Mouse (Mus musculus): ENCODE data around the gene Rxfp2. TPM values are rescaled to one million over a fixed set of nuclear protein-coding genes. Genes with fewer than 3 reads are reported as not detected.

Rxfp2 gene
- total RNA-seq, 2 experiments from 2014 or later = 0.22 TPM; not detected in 1

DNA sequence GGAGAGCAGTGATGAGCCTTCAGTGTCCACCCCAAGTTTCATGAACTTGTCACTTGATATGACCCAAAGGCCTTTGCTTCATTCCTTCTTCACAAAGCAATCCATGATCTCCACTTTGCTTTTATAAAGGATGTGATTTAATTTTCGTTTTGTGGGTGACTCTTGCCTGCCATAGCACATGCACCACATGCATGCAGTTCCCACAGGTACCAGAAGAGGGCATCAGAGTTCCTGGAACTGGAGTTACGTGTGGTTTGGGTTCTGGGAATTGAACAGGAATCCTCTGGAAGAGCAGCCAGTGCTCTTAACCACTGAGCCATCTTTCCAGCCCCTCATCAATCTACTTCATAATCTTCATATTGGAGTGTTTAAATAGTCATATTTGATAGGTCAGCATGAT lies 26.1 kb downstream of the Rxfp2 start:
- DNase-seq = no peak

DNA sequence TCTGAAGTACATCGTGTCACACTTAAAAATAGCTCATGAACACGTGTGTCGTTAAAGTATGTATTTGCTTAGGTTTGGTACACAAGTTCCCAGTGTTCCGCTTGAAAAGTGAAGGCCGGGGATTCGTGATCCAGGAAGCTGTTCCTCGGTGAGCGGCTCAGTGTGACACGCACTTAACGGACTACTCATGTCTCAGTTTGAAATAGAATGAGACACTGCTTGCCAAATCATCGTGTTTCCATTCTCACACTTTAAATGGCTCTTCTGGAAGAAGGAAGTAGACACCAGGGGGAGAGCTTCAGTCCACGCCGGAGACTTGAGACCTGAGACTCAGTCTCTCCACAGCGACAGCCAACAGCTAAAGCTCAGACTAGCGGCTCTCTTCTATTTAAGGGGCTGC lies 28.0 kb downstream of the Rxfp2 start:
- DNase-seq = no peak

DNA sequence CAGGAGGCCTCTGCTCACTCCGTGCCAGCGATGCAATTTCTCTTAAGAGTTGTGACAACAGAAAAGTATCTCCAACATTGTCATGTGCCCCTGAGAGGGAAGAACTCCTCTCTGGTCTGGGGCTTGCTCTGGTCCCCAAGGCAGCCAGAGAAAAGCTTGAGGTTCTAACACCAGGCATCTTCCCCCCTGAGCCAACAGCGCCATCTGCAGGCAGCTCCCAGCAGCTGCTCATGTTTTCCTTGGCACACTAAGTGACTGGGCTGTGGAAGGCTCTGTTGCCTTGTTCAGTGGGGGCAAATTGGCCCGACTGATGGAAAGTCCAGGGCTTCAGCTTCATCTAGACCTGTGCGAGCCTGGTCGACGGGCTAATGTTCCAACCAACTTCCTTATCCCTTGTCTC lies 31.5 kb downstream of the Rxfp2 start:
- peak; percentile 28 to 30 for DNase-seq

DNA sequence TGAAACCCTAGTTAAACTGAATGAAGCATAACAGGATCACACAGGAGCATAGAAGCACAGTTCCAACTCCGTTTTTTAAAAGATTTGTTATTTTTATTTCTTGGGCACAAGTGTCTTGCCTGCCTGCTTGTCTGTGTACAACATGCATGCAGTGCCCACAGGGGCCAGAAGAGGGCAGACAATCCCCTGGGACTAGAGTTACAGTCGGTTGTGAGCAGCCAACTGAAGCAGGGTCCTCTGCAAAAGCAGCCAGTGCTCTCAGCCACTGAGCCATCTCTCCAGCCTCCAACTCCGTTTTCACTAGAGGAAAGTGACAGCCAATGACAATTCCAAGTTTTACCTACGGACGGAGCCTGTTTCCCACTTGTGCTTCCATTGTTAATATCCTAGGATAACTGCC lies 33.4 kb downstream of the Rxfp2 start:
- DNase-seq = no peak

DNA sequence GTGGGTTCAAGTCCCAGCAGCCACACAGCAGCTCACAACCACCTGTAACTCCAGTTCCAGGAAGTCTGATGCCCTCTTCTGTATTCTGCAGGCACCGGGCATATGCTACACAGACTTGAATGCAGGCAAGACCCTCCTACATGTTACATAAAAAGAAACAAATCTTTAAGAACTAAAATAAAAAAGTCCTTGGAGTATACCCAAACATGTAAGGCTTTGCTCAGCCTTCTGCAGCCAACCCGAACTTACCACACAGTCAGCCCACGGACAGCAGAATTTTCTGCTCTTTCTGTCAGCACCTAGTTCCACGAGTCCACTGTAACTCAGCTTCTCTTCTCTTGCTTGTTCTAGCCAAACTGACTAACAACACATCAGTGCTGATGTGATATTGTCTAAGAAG lies 34.8 kb downstream of the Rxfp2 start:
- no peak for DNase-seq

DNA sequence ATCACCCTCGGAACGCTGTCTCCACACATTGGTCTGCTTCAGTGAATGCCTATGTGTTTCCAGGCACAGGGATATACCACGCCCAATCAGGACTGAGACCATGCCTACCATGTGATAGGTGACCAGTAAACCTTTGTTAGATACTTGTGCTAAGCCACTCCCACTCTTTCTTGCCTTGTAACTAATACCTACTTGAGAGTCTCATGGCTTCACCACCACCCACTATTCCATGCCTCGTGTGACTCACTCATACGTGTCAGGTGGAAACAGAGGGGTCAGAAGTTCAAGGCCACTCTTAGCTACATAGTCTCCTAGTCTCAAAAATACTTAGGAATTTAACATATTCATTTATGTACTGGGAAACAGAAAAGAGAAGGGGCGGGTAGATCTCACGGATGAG lies 35.5 kb downstream of the Rxfp2 start:
- DNase-seq = no peak

DNA sequence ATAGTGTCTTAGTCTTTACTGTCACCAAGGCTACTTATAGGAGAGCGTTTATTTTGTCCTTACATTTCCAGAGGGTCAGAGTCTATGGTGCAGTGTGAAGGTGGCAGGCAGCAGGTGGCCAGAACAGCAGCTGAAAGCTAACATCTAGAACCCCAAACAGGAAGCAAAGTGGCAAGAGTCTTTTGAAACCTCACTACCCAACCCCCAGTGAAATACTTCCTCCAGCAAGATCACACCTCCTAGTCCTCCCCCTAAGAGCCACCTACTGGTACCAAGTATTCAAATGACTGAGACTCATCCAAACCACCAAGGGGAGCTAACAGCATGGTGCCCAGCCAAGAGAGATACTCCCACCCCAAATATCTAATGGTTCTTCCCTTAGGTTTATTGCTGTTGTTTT lies 36.8 kb downstream of the Rxfp2 start:
- DNase-seq = no peak

DNA sequence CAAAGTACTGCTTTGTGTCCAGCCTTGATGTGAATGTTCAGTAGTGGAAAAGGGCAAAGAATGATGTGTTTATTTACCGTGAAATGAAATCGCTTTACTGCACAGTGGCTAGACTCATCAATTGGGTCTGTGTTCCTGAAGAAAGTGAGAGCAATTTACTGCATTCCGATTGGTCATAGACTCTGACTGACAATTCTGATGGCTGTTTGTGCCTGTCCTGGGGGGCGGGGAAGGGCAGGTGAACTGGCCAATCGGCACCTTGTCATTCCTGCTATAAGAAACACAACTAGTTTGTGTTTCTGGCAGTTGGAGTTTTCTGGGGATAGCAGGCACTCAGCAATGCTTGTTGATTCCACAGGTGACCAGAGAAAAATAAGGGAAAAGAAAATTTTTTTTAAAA lies 37.6 kb downstream of the Rxfp2 start:
- no peak for DNase-seq

DNA sequence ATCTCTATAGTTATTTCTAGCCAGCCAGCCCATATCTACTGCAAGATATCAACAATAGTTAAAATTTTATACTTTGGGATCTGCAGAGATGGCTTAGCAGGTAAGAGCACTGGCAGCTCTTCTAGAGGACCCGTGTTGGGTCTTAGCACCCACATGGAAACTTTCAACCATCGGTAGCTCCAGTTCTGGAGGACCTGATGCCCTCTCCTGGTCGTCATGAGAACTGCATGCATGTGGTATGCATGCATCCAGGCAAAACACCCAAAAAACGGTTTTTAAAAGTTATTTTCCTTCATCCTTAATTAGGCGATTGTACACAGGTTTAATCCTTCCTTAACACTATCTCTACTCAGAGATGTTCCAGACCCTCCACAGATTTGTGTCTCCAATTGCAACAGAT lies 40.4 kb downstream of the Rxfp2 start:
- no peak for DNase-seq

DNA sequence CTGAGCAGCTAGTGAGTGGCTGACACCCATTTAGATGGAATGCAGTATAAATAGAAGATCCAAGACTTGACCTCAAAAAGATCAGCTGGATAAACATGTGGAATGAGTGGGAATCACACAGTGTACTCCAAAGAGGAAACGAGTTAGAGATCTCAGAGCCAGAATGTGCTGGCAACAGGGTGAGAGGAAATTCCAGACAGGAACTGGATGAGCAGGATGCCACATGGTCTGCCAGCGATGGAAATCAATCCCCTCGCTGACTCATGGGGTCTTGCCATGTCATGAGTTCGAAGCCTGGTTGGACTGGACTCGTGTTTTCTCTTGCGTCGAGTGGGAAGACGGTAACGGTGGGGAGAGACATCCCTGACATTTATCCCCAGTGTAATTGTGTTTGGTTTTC lies 41.0 kb downstream of the Rxfp2 start:
- no peak for DNase-seq

DNA sequence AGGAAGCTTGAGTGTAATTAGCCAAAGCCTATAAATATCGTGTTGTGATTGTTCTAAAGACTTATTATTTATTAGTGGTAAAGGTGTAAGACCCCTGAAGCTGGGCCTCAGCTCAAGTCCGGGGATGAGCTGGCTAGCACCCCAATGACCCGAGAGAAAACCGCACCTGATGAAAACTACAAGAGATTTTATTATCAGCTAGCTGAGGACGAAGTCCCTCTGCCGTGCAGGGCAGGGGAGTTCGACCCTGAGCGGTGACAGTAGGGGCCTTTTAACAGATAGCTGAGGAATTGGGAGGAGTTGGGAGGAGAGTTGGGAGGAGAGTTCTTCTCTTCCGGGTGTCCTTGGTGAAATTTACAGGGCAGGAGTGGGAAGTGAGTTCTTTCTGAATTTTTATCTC lies 42.6 kb downstream of the Rxfp2 start:
- no peak for DNase-seq

DNA sequence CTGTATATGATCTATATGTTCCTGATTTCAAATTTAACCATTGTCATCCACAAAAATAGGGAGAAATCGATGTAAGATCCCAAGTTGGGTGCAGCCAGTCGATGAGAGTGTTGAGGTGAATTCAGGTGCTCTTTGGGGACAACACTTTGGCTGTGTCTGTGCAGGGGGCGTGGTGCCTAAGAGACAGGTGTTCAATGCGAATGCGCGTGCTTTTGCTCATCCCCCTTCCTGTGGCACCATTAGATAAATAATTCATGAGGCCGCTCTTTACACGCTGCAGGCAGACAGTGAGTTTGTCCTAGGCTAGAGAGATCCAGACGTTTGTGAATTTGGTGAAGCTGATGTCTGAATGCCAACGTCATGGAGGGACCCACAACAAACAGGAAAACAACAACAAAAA lies 45.8 kb downstream of the Rxfp2 start:
- DNase-seq = no peak

DNA sequence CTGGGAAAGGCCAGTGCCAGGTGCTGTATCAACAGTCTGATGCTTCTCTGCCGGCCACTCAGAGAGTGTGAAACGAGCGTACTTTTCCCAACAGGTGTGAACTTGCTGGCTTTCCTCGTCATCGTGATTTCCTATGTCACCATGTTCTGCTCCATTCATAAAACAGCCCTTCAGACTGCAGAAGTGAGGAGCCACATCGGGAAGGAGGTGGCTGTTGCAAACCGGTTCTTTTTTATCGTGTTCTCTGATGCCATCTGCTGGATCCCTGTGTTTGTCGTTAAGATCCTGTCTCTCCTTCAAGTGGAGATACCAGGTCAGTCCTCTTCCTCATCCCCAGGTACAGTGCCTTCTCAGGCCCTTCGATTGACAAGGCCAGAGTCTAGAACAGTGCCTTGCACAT lies 51.6 kb downstream of the Rxfp2 start:
- DNase-seq = peak; percentile 34 to 43

DNA sequence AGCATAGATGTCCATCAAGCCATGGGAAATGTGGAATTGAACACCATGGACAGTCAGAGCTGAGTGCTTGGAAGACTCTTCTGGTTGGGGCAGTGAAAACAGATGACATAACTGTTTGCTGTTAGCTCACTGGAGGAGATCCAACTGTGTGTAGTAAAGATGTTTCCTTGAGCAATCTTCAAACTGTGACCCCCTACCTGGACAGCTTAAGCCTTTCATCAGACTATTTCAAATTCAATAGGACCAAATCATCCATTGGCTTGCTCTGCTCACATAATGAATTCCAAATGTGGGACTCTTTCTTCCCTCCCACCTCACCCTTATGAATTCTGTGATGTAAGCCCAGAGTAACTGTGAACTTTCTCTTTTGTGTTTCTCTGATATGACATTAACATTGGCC lies 53.3 kb downstream of the Rxfp2 start:
- DNase-seq = no peak

DNA sequence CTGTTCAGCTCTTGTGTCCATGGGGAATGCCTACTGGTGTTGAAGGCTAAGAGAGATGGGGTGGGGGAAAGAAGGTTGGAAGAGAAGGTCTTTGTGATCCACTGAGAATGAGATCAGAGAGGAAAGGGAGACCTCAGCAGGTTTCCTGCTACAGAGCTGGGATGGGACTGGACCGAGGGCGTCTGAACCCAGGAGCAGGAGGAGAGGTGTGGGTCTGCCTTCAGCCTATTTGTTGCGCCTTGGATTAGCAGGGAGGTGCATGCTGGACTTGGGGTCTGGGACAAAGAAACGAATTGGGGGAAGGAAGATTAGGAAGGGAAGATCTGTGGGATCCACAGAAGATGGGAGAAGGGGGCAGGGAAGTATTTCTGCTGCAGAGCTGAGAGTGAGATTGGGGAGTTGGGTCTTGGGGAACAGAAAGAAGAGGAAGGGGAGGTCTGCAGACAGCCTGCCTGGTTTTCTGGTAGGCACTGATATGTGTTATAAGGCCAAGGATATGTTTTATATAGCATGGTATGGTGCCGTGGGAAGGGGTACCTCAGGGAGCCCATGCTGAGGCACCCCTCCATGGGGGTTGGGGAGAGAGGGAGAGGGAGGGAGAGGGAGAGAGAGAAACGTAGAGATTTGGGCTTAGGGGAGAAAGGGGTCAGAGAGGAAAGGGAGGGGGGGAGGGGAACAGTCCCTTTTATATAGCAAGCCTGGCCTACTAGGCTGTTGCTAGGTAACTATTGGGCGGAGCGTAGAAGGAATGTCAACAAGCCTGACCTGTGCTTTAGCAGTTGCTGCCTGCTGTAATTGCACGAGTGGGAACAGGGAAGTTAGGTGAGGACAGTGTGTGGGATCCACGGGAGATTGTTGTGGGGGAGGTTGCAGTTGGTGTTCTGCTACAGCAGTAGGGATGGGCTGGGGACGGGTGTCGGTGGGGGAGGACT lies 61.7 kb downstream of the Rxfp2 start:
- no peak for DNase-seq

DNA sequence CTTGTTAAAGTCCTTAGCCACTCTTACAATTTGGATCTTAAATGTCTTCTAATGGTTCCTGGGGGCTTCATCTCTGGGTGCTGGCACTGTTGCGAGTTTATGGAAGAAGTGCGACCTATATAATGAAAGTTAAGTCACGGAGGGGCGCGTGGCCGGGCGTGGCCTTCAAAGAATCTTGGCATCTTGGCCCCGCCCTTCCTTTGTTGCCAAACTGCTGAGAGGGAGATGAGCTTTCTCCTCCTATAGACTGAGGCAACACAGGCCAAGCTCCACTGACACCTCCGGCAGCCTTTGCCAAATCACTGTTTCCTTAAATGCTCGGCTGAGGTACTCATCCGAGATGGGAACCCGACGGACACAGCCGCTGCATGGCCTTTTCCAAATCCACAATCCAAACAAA lies 64.2 kb downstream of the Rxfp2 start:
- DNase-seq = no peak

DNA sequence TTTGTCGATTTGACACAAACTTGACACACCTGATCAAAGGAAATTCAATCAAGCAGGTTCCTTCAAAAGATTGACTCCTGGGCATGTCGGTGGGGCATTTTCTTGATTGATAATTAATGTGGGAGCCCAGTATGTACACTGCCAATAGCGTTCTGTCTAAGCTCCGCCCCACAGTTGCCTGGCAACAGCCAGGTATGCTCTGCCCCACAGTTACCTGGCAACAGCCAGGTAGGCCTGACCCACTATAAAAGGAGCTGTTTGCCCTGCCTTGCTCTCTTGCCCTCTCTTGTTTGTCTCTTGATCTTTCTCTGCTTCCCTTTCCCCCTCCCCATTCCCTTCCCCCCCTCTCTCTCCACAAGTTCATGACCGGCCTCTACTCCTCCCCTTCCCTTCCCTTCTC lies 64.7 kb downstream of the Rxfp2 start:
- no peak for DNase-seq

DNA sequence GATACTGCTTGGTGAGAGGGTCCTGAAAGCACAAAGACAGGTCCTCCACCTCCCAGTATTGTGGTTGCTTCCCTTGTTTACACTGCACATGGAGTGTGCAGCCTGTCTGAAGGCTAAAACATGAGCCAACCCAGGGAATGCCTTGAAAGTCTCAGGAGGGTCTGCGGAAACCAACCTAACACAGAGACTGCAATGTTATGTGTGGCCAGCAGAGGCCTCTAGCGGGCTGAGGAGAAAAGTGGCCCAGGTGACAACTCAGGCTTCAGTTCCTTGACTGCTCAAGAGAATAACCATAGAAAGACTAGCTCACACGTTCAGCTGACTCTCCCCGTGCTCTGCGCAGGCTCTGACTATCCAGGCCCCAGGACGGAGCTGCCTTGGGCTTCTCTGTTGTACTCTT lies 79.1 kb downstream of the Rxfp2 start:
- DNase-seq = peak; percentile 45 to 58

DNA sequence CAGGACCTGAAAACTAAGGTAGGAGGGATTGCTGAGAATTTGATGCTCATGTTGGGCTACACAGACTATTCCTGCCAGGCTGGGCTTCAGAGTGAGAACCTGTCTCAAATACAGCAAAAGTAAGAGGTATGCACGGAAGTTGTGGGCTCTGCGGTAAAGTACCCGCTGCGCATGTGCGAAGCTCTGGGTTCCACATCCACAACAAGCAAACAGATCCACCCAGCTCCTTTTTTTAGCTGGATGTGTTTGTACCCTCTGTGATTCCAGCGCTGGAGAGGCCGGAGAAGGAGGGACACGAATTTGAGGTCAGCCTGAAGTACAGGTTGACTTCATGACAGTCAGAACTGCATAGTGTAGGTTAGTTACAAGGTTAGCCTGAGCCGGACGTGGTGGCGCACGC lies 80.3 kb downstream of the Rxfp2 start:
- no peak for DNase-seq

DNA sequence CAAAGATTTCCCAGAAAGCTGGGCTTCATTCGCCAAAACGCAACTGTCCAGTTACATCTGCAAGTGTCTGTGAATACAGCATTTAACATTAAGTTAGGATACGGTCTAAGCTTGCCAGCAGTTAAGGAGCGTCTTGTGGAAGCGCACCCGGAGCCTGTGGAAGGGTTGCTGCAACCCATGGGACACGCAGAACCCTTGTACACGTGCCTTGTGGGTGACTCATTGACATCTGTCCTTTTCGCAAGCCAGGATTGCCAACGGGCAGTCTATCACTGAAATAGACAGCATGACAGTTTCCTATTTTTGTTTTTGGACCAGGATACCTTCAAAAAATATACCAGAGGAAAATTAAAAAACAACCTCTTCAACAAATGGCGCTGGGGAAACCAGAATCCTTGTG lies 83.3 kb downstream of the Rxfp2 start:
- DNase-seq = no peak

DNA sequence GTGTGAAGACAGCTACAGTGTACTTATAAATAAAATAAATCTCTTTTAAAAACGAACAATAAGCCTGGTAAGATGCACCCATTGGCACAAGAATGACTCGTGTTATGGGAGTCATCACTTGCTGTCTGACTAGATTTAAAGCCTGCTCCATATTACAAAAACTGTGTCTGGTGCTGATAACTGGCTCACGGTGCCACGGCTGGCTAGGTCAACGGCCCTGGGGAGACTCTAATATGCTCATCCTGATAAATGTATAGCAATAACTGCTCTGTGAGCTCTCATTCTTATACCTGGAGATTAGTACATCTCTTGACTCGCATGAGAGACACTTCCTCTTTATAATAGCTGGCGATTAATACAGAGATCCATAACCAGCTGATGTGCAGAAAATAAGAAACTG lies 87.9 kb downstream of the Rxfp2 start:
- DNase-seq = no peak

DNA sequence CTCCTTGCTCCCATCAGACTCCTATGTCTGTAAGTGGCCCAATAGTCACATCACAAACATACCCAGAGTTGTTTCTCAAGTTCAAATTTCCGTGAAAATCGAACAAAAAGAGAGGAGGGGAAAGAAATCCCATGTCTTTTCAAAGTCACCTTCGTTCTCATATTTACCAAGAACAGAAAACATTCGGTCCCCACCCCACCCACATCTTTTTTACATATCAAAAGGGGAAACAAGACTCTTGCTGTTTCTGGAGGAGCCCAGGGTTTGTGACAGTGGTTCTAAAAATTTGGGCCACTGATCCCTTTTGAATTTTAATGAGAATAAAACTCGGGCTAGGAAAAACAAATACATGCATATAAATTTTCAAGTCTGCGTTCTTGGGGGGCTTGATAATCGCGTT lies 92.8 kb downstream of the Rxfp2 start:
- DNase-seq = no peak

DNA sequence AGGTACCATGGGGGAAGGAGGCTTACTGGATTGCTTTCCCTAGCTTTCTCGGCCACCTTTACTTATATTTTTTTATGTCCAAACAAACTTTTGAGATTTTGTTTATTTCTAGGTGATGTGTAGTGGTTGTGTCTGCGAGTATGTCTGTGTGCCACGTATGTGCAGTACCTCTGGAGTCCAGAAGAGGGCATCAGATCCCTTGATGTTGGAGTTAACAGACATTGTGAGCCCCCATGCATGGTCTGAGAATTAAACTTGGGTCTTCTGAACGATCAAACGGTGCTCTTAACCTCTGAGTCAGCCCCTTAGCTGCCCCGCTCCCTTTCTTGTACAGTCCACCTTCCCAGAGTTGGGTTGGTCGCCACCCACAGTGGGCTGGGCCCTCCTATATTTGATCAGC lies 95.5 kb downstream of the Rxfp2 start:
- DNase-seq = no peak

DNA sequence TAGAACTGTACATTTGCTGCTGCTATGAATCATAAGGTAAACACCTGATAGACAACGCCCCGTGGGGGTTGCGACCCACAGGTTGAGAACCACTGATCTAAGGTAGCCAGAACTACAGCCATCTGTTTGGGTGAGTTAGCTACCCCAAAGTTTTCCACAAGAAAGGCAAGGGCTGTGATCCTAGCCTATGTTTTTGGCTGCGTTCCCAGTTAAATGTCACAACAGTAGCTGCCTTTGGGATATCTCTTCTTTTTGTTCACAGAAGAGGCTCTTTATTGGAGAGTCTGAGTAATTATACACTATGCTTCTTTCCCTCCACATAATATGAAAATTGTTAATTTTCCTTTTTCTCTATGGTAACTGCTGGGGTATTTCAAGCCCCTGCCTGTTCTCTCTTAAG lies 96.3 kb downstream of the Rxfp2 start:
- DNase-seq = no peak

Data from layer of hippocampus, postnatal 36 days (tissue).